Mouse (Mus musculus): ENCODE results near the gene Card11. TPM values are rescaled to one million over a fixed set of nuclear protein-coding genes. Genes with fewer than 3 reads are reported as not detected.

Gene Card11
- polyA plus RNA-seq, 1 experiment = 63.7 TPM

GRCm38 (mm10) chr5:141035346-141035745, 35.0 kb upstream of the Card11 start:
- no peak for TF ChIP-seq CTCF (IDR thresholded peaks at IDR 0.05; ENCODE audit: extremely low read depth, insufficient read depth, insufficient read length, insufficient replicate concordance)
- no peak for TF ChIP-seq POLR2A (IDR thresholded peaks at IDR 0.05; ENCODE audit: low read depth, low read length)
- WGBS = 89% methylated on average over 6 of the region's 6 CpGs

GRCm38 (mm10) chr5:141034301-141034700, 33.9 kb upstream of the Card11 start:
- TF ChIP-seq CTCF (IDR thresholded peaks at IDR 0.05; ENCODE audit: extremely low read depth, insufficient read depth, insufficient read length, insufficient replicate concordance) (no peak), POLR2A (IDR thresholded peaks at IDR 0.05; ENCODE audit: low read depth, low read length) (no peak)
- no peak for DNase-seq (ENCODE audit: low read depth in 1 of 2, low spot score in 2 of 2)
- Histone ChIP-seq H3K4me3 (ENCODE audit: extremely low read depth, insufficient read depth, insufficient read length) (no peak overlapping the region), H3K4me1 (ENCODE audit: control insufficient read depth, insufficient read depth, insufficient read length) (peaks cover 4% of the 10 kb centered on the region; the same call in 1 of the 2 replicates), H3K27me3 (ENCODE audit: control insufficient read depth, insufficient read depth, low read length) (no peaks in the 10 kb centered on the region), H3K27ac (ENCODE audit: insufficient read depth, low read length) (no peak overlapping the region), H3K36me3 (ENCODE audit: control insufficient read depth, insufficient read depth, low read length) (no peaks in the 10 kb centered on the region)
- 91% methylated on average over 3 of the region's 3 CpGs for WGBS

More at GRCm38 (mm10) chr5:141035346-141035745, 35.0 kb upstream of the Card11 start:
- no peak for DNase-seq (ENCODE audit: low read depth in 1 of 2, low spot score in 2 of 2)
- H3K27ac ChIP-seq (ENCODE audit: insufficient read depth, low read length) = no peak overlapping the region
- no peak overlapping the region for H3K4me3 ChIP-seq (ENCODE audit: extremely low read depth, insufficient read depth, insufficient read length)
- no peaks in the 10 kb centered on the region for H3K36me3 ChIP-seq (ENCODE audit: control insufficient read depth, insufficient read depth, low read length)
- no peaks in the 10 kb centered on the region for H3K27me3 ChIP-seq (ENCODE audit: control insufficient read depth, insufficient read depth, low read length)
- H3K4me1 ChIP-seq (ENCODE audit: control insufficient read depth, insufficient read depth, insufficient read length) = peaks cover 4% of the 10 kb centered on the region; the same call in 1 of the 2 replicates

- DNase-seq (ENCODE audit: low read depth in 1 of 2, low spot score in 2 of 2) = peak in 1 of 2 experiments; percentile 78
- 95% methylated on average over 1 of the region's 1 CpGs for WGBS
- no peak overlapping the region for H3K4me3 ChIP-seq (ENCODE audit: extremely low read depth, insufficient read depth, insufficient read length)
- H3K4me1 ChIP-seq (ENCODE audit: control insufficient read depth, insufficient read depth, insufficient read length) = peaks cover 4% of the 10 kb centered on the region; the same call in 1 of the 2 replicates
- no peak overlapping the region for H3K27ac ChIP-seq (ENCODE audit: insufficient read depth, low read length)
- TF ChIP-seq POLR2A (IDR thresholded peaks at IDR 0.05; ENCODE audit: low read depth, low read length) (no peak), CTCF (IDR thresholded peaks at IDR 0.05; ENCODE audit: extremely low read depth, insufficient read depth, insufficient read length, insufficient replicate concordance) (no peak)
- no peaks in the 10 kb centered on the region for H3K27me3 ChIP-seq (ENCODE audit: control insufficient read depth, insufficient read depth, low read length)
- no peaks in the 10 kb centered on the region for H3K36me3 ChIP-seq (ENCODE audit: control insufficient read depth, insufficient read depth, low read length)
These were observed 32.6 kb upstream of the Card11 start for GRCm38 (mm10) chr5:141033001-141033400.

GRCm38 (mm10) chr5:141029364-141029763, 29.0 kb upstream of the Card11 start:
- Histone ChIP-seq H3K36me3 (ENCODE audit: control insufficient read depth, insufficient read depth, low read length) (no peaks in the 10 kb centered on the region), H3K27ac (ENCODE audit: insufficient read depth, low read length) (no peak overlapping the region), H3K27me3 (ENCODE audit: control insufficient read depth, insufficient read depth, low read length) (no peaks in the 10 kb centered on the region), H3K4me1 (ENCODE audit: control insufficient read depth, insufficient read depth, insufficient read length) (peaks cover 4% of the 10 kb centered on the region; the same call in 1 of the 2 replicates), H3K4me3 (ENCODE audit: extremely low read depth, insufficient read depth, insufficient read length) (no peak overlapping the region)
- TF ChIP-seq POLR2A (IDR thresholded peaks at IDR 0.05; ENCODE audit: low read depth, low read length) = no peak
- no peak for TF ChIP-seq CTCF (IDR thresholded peaks at IDR 0.05; ENCODE audit: extremely low read depth, insufficient read depth, insufficient read length, insufficient replicate concordance)
- WGBS = 93% methylated on average over 2 of the region's 2 CpGs
- DNase-seq (ENCODE audit: low read depth in 1 of 2, low spot score in 2 of 2) = no peak

GRCm38 (mm10) chr5:141025635-141026034, 25.3 kb upstream of the Card11 start:
- Histone ChIP-seq H3K36me3 (ENCODE audit: control insufficient read depth, insufficient read depth, low read length) (no peaks in the 10 kb centered on the region), H3K4me1 (ENCODE audit: control insufficient read depth, insufficient read depth, insufficient read length) (no peaks in the 10 kb centered on the region; the same call in 1 of the 2 replicates), H3K27me3 (ENCODE audit: control insufficient read depth, insufficient read depth, low read length) (no peaks in the 10 kb centered on the region), H3K4me3 (ENCODE audit: extremely low read depth, insufficient read depth, insufficient read length) (no peak overlapping the region), H3K27ac (ENCODE audit: insufficient read depth, low read length) (peak overlapping the region; percentile 62)
- peak in 1 of 2 experiments; percentile 30 for DNase-seq (ENCODE audit: low read depth in 1 of 2, low spot score in 2 of 2)
- no peak for TF ChIP-seq CTCF (IDR thresholded peaks at IDR 0.05; ENCODE audit: extremely low read depth, insufficient read depth, insufficient read length, insufficient replicate concordance)
- no peak for TF ChIP-seq POLR2A (IDR thresholded peaks at IDR 0.05; ENCODE audit: low read depth, low read length)
- 55% methylated on average over 3 of the region's 3 CpGs for WGBS

- H3K36me3 ChIP-seq (ENCODE audit: control insufficient read depth, insufficient read depth, low read length) = no peaks in the 10 kb centered on the region
- H3K4me3 ChIP-seq (ENCODE audit: extremely low read depth, insufficient read depth, insufficient read length) = no peak overlapping the region
- 79% methylated on average over 5 of the region's 5 CpGs for WGBS
- TF ChIP-seq POLR2A (IDR thresholded peaks at IDR 0.05; ENCODE audit: low read depth, low read length) = no peak
- TF ChIP-seq CTCF (IDR thresholded peaks at IDR 0.05; ENCODE audit: extremely low read depth, insufficient read depth, insufficient read length, insufficient replicate concordance) = peak; percentile 42; the same call in 1 of the 2 replicates
- peaks cover 3% of the 10 kb centered on the region; the same call in 1 of the 2 replicates for H3K4me1 ChIP-seq (ENCODE audit: control insufficient read depth, insufficient read depth, insufficient read length)
- H3K27me3 ChIP-seq (ENCODE audit: control insufficient read depth, insufficient read depth, low read length) = no peaks in the 10 kb centered on the region
- peak in 1 of 2 experiments; percentile 36 for DNase-seq (ENCODE audit: low read depth in 1 of 2, low spot score in 2 of 2)
- no peak overlapping the region for H3K27ac ChIP-seq (ENCODE audit: insufficient read depth, low read length)
These were observed 24.1 kb upstream of the Card11 start for GRCm38 (mm10) chr5:141024435-141024834.

- 23% methylated on average over 2 of the region's 2 CpGs for WGBS
- TF ChIP-seq POLR2A (IDR thresholded peaks at IDR 0.05; ENCODE audit: low read depth, low read length) (no peak), CTCF (IDR thresholded peaks at IDR 0.05; ENCODE audit: extremely low read depth, insufficient read depth, insufficient read length, insufficient replicate concordance) (no peak)
- Histone ChIP-seq H3K27me3 (ENCODE audit: control insufficient read depth, insufficient read depth, low read length) (no peaks in the 10 kb centered on the region), H3K4me3 (ENCODE audit: extremely low read depth, insufficient read depth, insufficient read length) (no peak overlapping the region), H3K27ac (ENCODE audit: insufficient read depth, low read length) (peak overlapping the region; percentile 93), H3K36me3 (ENCODE audit: control insufficient read depth, insufficient read depth, low read length) (no peaks in the 10 kb centered on the region), H3K4me1 (ENCODE audit: control insufficient read depth, insufficient read depth, insufficient read length) (peaks cover 30% of the 10 kb centered on the region)
- peak; percentile 51 to 74 for DNase-seq (ENCODE audit: low read depth in 1 of 2, low spot score in 2 of 2)
These were observed 17.7 kb upstream of the Card11 start for GRCm38 (mm10) chr5:141017927-141018700.
